Mouse (Mus musculus): ENCODE measurements around the gene Ptprr. TPM values are rescaled to one million over a fixed set of nuclear protein-coding genes. Genes with fewer than 3 reads are reported as not detected.
A peak's percentile ranks its signal among the peaks of the same experiment; 100 is the strongest.

The Ptprr gene
- polyA plus RNA-seq, 1 experiment from 2014 or later = 2.2 TPM

- Histone ChIP-seq H3K4me1 (replicated peaks; ENCODE audit: insufficient read depth, low read length) (0 out of 2 replicates have a peak, but pooled peaks cover 7% of the 10 kb centered on the region), H3K9ac (ENCODE audit: low read depth, low read length) (no peak overlapping the region), H3K27me3 (ENCODE audit: insufficient read depth, low read length) (no peaks in the 10 kb centered on the region), H3K4me2 (ENCODE audit: low read length) (no peak overlapping the region), H3K4me3 (replicated peaks; ENCODE audit: low read depth, low read length) (no peak overlapping the region), H3K9me3 (replicated peaks; ENCODE audit: low read length) (no peaks in the 10 kb centered on the region), H3K36me3 (ENCODE audit: insufficient read depth, low read length) (no peaks in the 10 kb centered on the region), H3K27ac (no peak overlapping the region)
- ATAC-seq (replicated peaks; ENCODE audit: low FRiP score, low read depth) (0 out of 2 replicates have a peak, but pooled peaks have one; percentile 38), DNase-seq (ENCODE audit: low spot score) (peak; percentile 90)
- TF ChIP-seq CTCF (IDR thresholded peaks at IDR 0.05; ENCODE audit: low read depth) = peak; percentile 82
- 3% methylated on average over 3 of the region's 4 CpGs for WGBS
These were observed 179.5 kb downstream of the Ptprr start for GRCm38 (mm10) chr10:116197416-116197939.

GRCm38 (mm10) chr10:116199035-116199434 lies 181.0 kb downstream of the Ptprr start:
- Histone ChIP-seq H3K27ac (no peak overlapping the region), H3K9ac (ENCODE audit: low read depth, low read length) (no peak overlapping the region), H3K36me3 (ENCODE audit: insufficient read depth, low read length) (no peaks in the 10 kb centered on the region), H3K4me1 (replicated peaks; ENCODE audit: insufficient read depth, low read length) (0 out of 2 replicates have a peak, but pooled peaks cover 5% of the 10 kb centered on the region), H3K4me2 (ENCODE audit: low read length) (no peak overlapping the region), H3K4me3 (replicated peaks; ENCODE audit: low read depth, low read length) (no peak overlapping the region), H3K27me3 (ENCODE audit: insufficient read depth, low read length) (no peaks in the 10 kb centered on the region), H3K9me3 (replicated peaks; ENCODE audit: low read length) (no peaks in the 10 kb centered on the region)
- 17% methylated on average over 5 of the region's 5 CpGs for WGBS
- peak; percentile 88 for TF ChIP-seq CTCF (IDR thresholded peaks at IDR 0.05; ENCODE audit: low read depth)
- ATAC-seq (replicated peaks; ENCODE audit: low FRiP score, low read depth) = no peak
- peak; percentile 75 for DNase-seq (ENCODE audit: low spot score)

GRCm38 (mm10) chr10:116201542-116201941 lies 183.5 kb downstream of the Ptprr start:
- Histone ChIP-seq H3K9me3 (replicated peaks; ENCODE audit: low read length) (no peaks in the 10 kb centered on the region), H3K27ac (no peak overlapping the region), H3K4me1 (replicated peaks; ENCODE audit: insufficient read depth, low read length) (no peaks in the 10 kb centered on the region), H3K4me2 (ENCODE audit: low read length) (no peak overlapping the region), H3K9ac (ENCODE audit: low read depth, low read length) (no peak overlapping the region), H3K4me3 (replicated peaks; ENCODE audit: low read depth, low read length) (no peak overlapping the region), H3K27me3 (ENCODE audit: insufficient read depth, low read length) (no peaks in the 10 kb centered on the region), H3K36me3 (ENCODE audit: insufficient read depth, low read length) (no peaks in the 10 kb centered on the region)
- no peak for DNase-seq (ENCODE audit: low spot score)
- TF ChIP-seq CTCF (IDR thresholded peaks at IDR 0.05; ENCODE audit: low read depth) = no peak
- WGBS = 84% methylated on average over 8 of the region's 8 CpGs
- ATAC-seq (replicated peaks; ENCODE audit: low FRiP score, low read depth) = no peak

- Histone ChIP-seq H3K27me3 (ENCODE audit: insufficient read depth, low read length) (no peaks in the 10 kb centered on the region), H3K4me1 (replicated peaks; ENCODE audit: insufficient read depth, low read length) (no peaks in the 10 kb centered on the region), H3K27ac (no peak overlapping the region), H3K4me2 (ENCODE audit: low read length) (no peak overlapping the region), H3K9me3 (replicated peaks; ENCODE audit: low read length) (no peaks in the 10 kb centered on the region), H3K36me3 (ENCODE audit: insufficient read depth, low read length) (no peaks in the 10 kb centered on the region), H3K4me3 (replicated peaks; ENCODE audit: low read depth, low read length) (no peak overlapping the region), H3K9ac (ENCODE audit: low read depth, low read length) (no peak overlapping the region)
- 24% methylated on average over 15 of the region's 15 CpGs for WGBS
- ATAC-seq (replicated peaks; ENCODE audit: low FRiP score, low read depth) (no peak), DNase-seq (ENCODE audit: low spot score) (peak; percentile 77)
- no peak for TF ChIP-seq CTCF (IDR thresholded peaks at IDR 0.05; ENCODE audit: low read depth)
These were observed 187.8 kb downstream of the Ptprr start for GRCm38 (mm10) chr10:116205580-116206358.

GRCm38 (mm10) chr10:116206449-116206848 lies 188.4 kb downstream of the Ptprr start:
- H3K36me3 ChIP-seq (ENCODE audit: insufficient read depth, low read length) = no peaks in the 10 kb centered on the region
- no peak overlapping the region for H3K27ac ChIP-seq

GRCm38 (mm10) chr10:116207987-116208726 lies 190.1 kb downstream of the Ptprr start:
- no peaks in the 10 kb centered on the region for H3K4me1 ChIP-seq (replicated peaks; ENCODE audit: insufficient read depth, low read length)
- peak; percentile 96 for TF ChIP-seq CTCF (IDR thresholded peaks at IDR 0.05; ENCODE audit: low read depth)
- no peak for ATAC-seq (replicated peaks; ENCODE audit: low FRiP score, low read depth)
- no peaks in the 10 kb centered on the region for H3K27me3 ChIP-seq (ENCODE audit: insufficient read depth, low read length)
- no peak overlapping the region for H3K27ac ChIP-seq
- no peak overlapping the region for H3K9ac ChIP-seq (ENCODE audit: low read depth, low read length)
- H3K4me2 ChIP-seq (ENCODE audit: low read length) = no peak overlapping the region
- H3K9me3 ChIP-seq (replicated peaks; ENCODE audit: low read length) = no peaks in the 10 kb centered on the region
- whole genome bisulfite sequencing = 15% methylated on average over 9 of the region's 9 CpGs
- no peak overlapping the region for H3K4me3 ChIP-seq (replicated peaks; ENCODE audit: low read depth, low read length)
- DNase-seq (ENCODE audit: low spot score) = peak; percentile 85
- H3K36me3 ChIP-seq (ENCODE audit: insufficient read depth, low read length) = no peaks in the 10 kb centered on the region

More at GRCm38 (mm10) chr10:116206449-116206848, 188.4 kb downstream of the Ptprr start:
- H3K4me1 ChIP-seq (replicated peaks; ENCODE audit: insufficient read depth, low read length) = no peaks in the 10 kb centered on the region
- TF ChIP-seq CTCF (IDR thresholded peaks at IDR 0.05; ENCODE audit: low read depth) = no peak
- H3K9me3 ChIP-seq (replicated peaks; ENCODE audit: low read length) = no peaks in the 10 kb centered on the region
- H3K27me3 ChIP-seq (ENCODE audit: insufficient read depth, low read length) = no peaks in the 10 kb centered on the region
- no peak for ATAC-seq (replicated peaks; ENCODE audit: low FRiP score, low read depth)
- H3K4me2 ChIP-seq (ENCODE audit: low read length) = no peak overlapping the region
- DNase-seq (ENCODE audit: low spot score) = no peak
- WGBS = 58% methylated on average over 11 of the region's 11 CpGs
- no peak overlapping the region for H3K9ac ChIP-seq (ENCODE audit: low read depth, low read length)
- no peak overlapping the region for H3K4me3 ChIP-seq (replicated peaks; ENCODE audit: low read depth, low read length)

Data from kidney, postnatal 0 days (tissue).